Mouse (Mus musculus): ENCODE data around the gene Txn2. TPM values are rescaled to one million over a fixed set of nuclear protein-coding genes. Genes with fewer than 3 reads are reported as not detected.

Txn2 gene
- polyA plus RNA-seq, 1 experiment from 2014 or later = 234 TPM

DNA sequence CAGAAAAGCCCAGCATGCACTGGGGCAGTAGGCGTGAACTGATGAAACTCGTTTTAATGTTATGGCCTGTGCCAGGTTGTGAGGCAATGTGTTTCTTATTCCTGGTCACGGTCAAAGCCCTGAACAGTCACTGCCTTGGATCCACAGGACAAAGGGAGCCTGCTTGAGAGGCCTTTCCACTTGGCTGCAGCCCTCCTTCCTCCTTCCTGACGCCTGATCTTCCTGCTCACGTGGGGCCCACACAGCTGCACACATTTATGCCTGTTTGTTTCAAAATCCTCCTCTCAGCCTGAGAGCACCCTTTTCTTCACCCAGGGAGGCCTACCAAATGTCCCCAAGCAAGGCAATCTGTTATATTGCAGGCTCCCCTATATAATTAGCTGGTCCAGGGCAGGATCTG, 25.6 kb downstream of the Txn2 start:
- no peak overlapping the region for H3K27ac ChIP-seq
- WGBS = 68% methylated on average over 5 of the region's 5 CpGs

DNA sequence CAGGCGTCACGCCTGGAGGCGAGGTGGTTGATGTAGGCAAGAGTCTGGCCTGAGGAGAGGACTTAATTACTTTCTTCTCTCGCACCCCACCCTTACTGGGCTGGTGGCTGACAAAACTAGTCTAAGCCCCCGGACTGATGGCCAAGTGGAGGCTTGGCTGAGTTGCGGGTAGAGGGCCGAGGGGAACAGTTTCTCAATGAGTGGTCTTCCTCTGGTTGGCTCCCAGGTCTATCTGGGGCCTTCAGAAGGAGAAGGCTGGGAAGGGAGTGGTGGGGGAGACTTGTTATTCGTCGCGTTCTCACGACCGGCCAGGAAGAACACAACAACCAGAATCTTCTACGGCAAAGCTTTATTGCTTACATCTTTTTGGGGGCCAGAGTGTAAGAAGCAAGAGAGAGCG, 33.9 kb downstream of the Txn2 start:
- WGBS = 91% methylated on average over 13 of the region's 14 CpGs
- no peaks in the 10 kb centered on the region for H3K4me1 ChIP-seq (replicated peaks)
- H3K27ac ChIP-seq = no peak overlapping the region
- ATAC-seq = no peak
- no peaks in the 10 kb centered on the region for H3K9me3 ChIP-seq
- no peak overlapping the region for H3K4me2 ChIP-seq (replicated peaks)
- no peak overlapping the region for H3K9ac ChIP-seq (replicated peaks)
- no peak overlapping the region for H3K4me3 ChIP-seq (replicated peaks)
- no peaks in the 10 kb centered on the region for H3K27me3 ChIP-seq
- no peaks in the 10 kb centered on the region for H3K36me3 ChIP-seq

More for the DNA sequence above, 25.6 kb downstream of the Txn2 start:
- peaks cover 24% of the 10 kb centered on the region for H3K27me3 ChIP-seq
- no peak for ATAC-seq
- H3K4me3 ChIP-seq (replicated peaks) = no peak overlapping the region
- peaks cover 12% of the 10 kb centered on the region for H3K4me1 ChIP-seq (replicated peaks)
- H3K4me2 ChIP-seq (replicated peaks) = no peak overlapping the region
- no peaks in the 10 kb centered on the region for H3K36me3 ChIP-seq
- H3K9me3 ChIP-seq = no peaks in the 10 kb centered on the region
- H3K9ac ChIP-seq (replicated peaks) = no peak overlapping the region

- no peak overlapping the region for H3K27ac ChIP-seq
- no peak overlapping the region for H3K4me2 ChIP-seq (replicated peaks)
- WGBS = 75% methylated on average over 10 of the region's 10 CpGs
These were observed 35.5 kb downstream of the Txn2 start for GRCm38 (mm10) chr15:77893292-77893691.

DNA sequence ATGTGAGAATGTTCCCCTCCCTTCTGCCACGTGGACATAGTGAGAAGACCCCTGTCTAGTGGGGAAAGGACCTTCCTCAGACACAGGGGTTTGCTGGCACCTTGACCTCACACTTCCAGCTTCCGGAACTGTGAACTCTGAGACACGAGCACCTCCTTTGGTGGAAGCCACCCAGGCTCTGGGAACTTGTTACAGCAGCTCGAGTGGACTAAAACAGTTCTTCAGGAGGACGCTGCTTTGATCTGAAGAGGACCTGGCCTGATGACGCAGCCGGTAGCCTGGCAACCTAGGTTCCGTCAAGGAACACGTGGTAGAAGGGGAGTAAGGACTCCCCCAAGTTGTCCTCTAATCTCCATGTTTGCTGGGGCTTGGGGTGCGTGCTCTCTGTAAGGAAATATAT, 36.4 kb downstream of the Txn2 start:
- no peak overlapping the region for H3K4me3 ChIP-seq (replicated peaks)
- H3K9ac ChIP-seq (replicated peaks) = no peak overlapping the region
- H3K36me3 ChIP-seq = no peaks in the 10 kb centered on the region
- ATAC-seq = no peak
- no peaks in the 10 kb centered on the region for H3K9me3 ChIP-seq
- H3K27ac ChIP-seq = no peak overlapping the region
- H3K4me1 ChIP-seq (replicated peaks) = no peaks in the 10 kb centered on the region
- H3K27me3 ChIP-seq = no peaks in the 10 kb centered on the region
- H3K4me2 ChIP-seq (replicated peaks) = no peak overlapping the region
- WGBS = 85% methylated on average over 10 of the region's 10 CpGs

More at GRCm38 (mm10) chr15:77893292-77893691, 35.5 kb downstream of the Txn2 start:
- Histone ChIP-seq H3K27me3 (no peaks in the 10 kb centered on the region), H3K9me3 (no peaks in the 10 kb centered on the region), H3K9ac (replicated peaks) (no peak overlapping the region), H3K4me3 (replicated peaks) (no peak overlapping the region), H3K36me3 (no peaks in the 10 kb centered on the region), H3K4me1 (replicated peaks) (no peaks in the 10 kb centered on the region)
- no peak for ATAC-seq

DNA sequence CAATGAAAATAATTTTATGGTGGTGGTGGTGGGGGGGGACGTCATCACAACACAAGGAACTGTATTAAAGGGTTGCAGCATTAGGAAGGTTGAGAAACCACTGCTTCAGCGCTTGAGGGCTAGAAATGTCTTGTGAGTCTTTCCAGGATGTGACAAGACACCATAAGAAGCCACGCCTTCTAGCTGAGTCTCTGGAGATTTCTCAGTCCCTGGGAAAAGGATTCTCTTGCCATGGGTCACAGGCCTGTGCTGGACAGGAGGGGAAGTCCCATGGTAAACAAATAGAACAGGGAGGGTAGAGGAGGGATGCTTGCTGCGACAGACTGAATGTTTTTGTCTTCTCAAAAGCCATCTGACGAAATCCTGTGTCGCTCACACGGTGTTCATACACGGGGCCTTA, 37.0 kb downstream of the Txn2 start:
- Histone ChIP-seq H3K9me3 (no peaks in the 10 kb centered on the region), H3K9ac (replicated peaks) (no peak overlapping the region), H3K36me3 (no peaks in the 10 kb centered on the region), H3K4me3 (replicated peaks) (no peak overlapping the region), H3K4me2 (replicated peaks) (no peak overlapping the region), H3K4me1 (replicated peaks) (no peaks in the 10 kb centered on the region), H3K27ac (no peak overlapping the region), H3K27me3 (no peaks in the 10 kb centered on the region)
- 82% methylated on average over 8 of the region's 8 CpGs for WGBS
- ATAC-seq = no peak

- Histone ChIP-seq H3K36me3 (no peaks in the 10 kb centered on the region), H3K27ac (no peak overlapping the region), H3K4me3 (replicated peaks) (no peak overlapping the region), H3K9ac (replicated peaks) (no peak overlapping the region), H3K27me3 (no peaks in the 10 kb centered on the region), H3K4me1 (replicated peaks) (no peaks in the 10 kb centered on the region), H3K9me3 (no peaks in the 10 kb centered on the region), H3K4me2 (replicated peaks) (no peak overlapping the region)
- 59% methylated on average over 4 of the region's 4 CpGs for WGBS
- ATAC-seq = no peak
These were observed 38.9 kb downstream of the Txn2 start for GRCm38 (mm10) chr15:77889761-77890422.

- H3K27ac ChIP-seq = no peak overlapping the region
- H3K27me3 ChIP-seq = no peaks in the 10 kb centered on the region
- no peak overlapping the region for H3K9ac ChIP-seq (replicated peaks)
- H3K4me2 ChIP-seq (replicated peaks) = no peak overlapping the region
- no peak overlapping the region for H3K4me3 ChIP-seq (replicated peaks)
- H3K9me3 ChIP-seq = no peaks in the 10 kb centered on the region
- no peaks in the 10 kb centered on the region for H3K4me1 ChIP-seq (replicated peaks)
- 56% methylated on average over 7 of the region's 7 CpGs for WGBS
- H3K36me3 ChIP-seq = no peaks in the 10 kb centered on the region
- no peak for ATAC-seq
These were observed 40.5 kb downstream of the Txn2 start for GRCm38 (mm10) chr15:77888286-77888685.

DNA sequence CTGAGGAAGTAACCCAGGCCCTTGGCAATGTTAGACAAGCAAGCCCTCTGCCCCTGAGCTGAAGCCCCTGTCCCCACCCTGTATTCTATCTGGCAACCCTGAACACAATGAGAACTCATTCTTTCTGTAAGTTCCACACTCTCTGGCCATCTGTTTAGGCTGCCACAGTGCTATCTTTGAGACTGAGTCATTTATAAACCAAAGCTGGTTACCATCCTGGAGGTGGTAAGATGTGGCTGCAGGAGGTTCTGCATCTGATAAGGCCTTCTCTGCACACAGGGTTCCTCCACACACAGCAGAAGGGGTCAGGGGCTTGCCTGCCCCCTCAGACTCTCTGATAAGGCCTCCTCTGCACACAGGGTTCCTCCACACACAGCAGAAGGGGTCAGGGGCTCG, 41.7 kb downstream of the Txn2 start:
- Histone ChIP-seq H3K36me3 (no peaks in the 10 kb centered on the region), H3K27ac (no peak overlapping the region), H3K27me3 (no peaks in the 10 kb centered on the region), H3K9ac (replicated peaks) (no peak overlapping the region), H3K4me1 (replicated peaks) (no peaks in the 10 kb centered on the region), H3K4me3 (replicated peaks) (no peak overlapping the region), H3K9me3 (no peaks in the 10 kb centered on the region), H3K4me2 (replicated peaks) (no peak overlapping the region)
- ATAC-seq = no peak
- 62% methylated on average over 1 of the region's 1 CpGs for WGBS

GRCm38 (mm10) chr15:77886369-77887092, 42.3 kb downstream of the Txn2 start:
- Histone ChIP-seq H3K27ac (no peak overlapping the region), H3K4me1 (replicated peaks) (no peaks in the 10 kb centered on the region), H3K27me3 (no peaks in the 10 kb centered on the region), H3K9me3 (no peaks in the 10 kb centered on the region), H3K36me3 (no peaks in the 10 kb centered on the region), H3K9ac (replicated peaks) (no peak overlapping the region), H3K4me3 (replicated peaks) (no peak overlapping the region), H3K4me2 (replicated peaks) (no peak overlapping the region)
- no peak for ATAC-seq
- WGBS = 96% methylated on average over 4 of the region's 5 CpGs

- no peak overlapping the region for H3K4me3 ChIP-seq (replicated peaks)
- H3K27ac ChIP-seq = no peak overlapping the region
- H3K36me3 ChIP-seq = no peaks in the 10 kb centered on the region
- H3K9me3 ChIP-seq = no peaks in the 10 kb centered on the region
- H3K9ac ChIP-seq (replicated peaks) = no peak overlapping the region
- ATAC-seq = no peak
- no peaks in the 10 kb centered on the region for H3K27me3 ChIP-seq
- no peaks in the 10 kb centered on the region for H3K4me1 ChIP-seq (replicated peaks)
- WGBS = 97% methylated on average over 4 of the region's 4 CpGs
- H3K4me2 ChIP-seq (replicated peaks) = no peak overlapping the region
These were observed 42.9 kb downstream of the Txn2 start for GRCm38 (mm10) chr15:77885945-77886344.

GRCm38 (mm10) chr15:77885159-77885558, 43.6 kb downstream of the Txn2 start:
- H3K4me2 ChIP-seq (replicated peaks) = no peak overlapping the region
- no peaks in the 10 kb centered on the region for H3K4me1 ChIP-seq (replicated peaks)
- H3K27me3 ChIP-seq = no peaks in the 10 kb centered on the region
- H3K9me3 ChIP-seq = no peaks in the 10 kb centered on the region
- H3K9ac ChIP-seq (replicated peaks) = no peak overlapping the region
- no peak overlapping the region for H3K4me3 ChIP-seq (replicated peaks)
- WGBS = 88% methylated on average over 6 of the region's 6 CpGs
- H3K27ac ChIP-seq = no peak overlapping the region
- H3K36me3 ChIP-seq = no peaks in the 10 kb centered on the region
- no peak for ATAC-seq

DNA sequence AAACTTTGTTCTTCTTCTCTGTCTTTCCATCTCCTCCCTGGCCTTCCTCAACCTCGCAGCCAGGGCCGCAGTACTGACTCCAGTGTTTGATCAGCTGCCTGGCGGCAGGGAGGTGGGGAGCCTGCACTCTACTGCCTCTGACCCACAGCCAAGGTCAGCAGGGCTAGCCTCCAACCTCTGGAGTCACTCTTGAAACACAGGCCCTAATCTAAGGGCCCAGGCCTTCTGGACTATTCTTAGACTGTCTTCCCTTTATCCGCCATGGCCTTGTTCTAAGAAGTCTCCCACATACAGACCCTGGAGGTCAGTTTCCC, 45.2 kb downstream of the Txn2 start:
- Histone ChIP-seq H3K4me1 (replicated peaks) (no peaks in the 10 kb centered on the region), H3K4me2 (replicated peaks) (no peak overlapping the region), H3K36me3 (no peaks in the 10 kb centered on the region), H3K27ac (no peak overlapping the region; the same call in 1 of the 2 replicates), H3K4me3 (replicated peaks) (no peak overlapping the region), H3K9ac (replicated peaks) (no peak overlapping the region), H3K9me3 (no peaks in the 10 kb centered on the region), H3K27me3 (no peaks in the 10 kb centered on the region)
- WGBS = 81% methylated on average over 4 of the region's 4 CpGs
- ATAC-seq = no peak

All from midbrain, embryonic 13.5 days (tissue).